Mouse (Mus musculus) stomach, embryonic 15.5 days (tissue): Measurements from ENCODE around the gene Myh6. TPM values are rescaled to one million over a fixed set of nuclear protein-coding genes. Genes with fewer than 3 reads are reported as not detected.

Source experiments
- ATAC-seq: fragments of 200-750 bp; cut with Nextera tagmentation; 2 replicates; pipeline ENCODE4 v1.8.0; 2017; ENCODE audit warnings: low read depth, moderate number of reproducible peaks, moderate TSS enrichment; ENCODE audit not compliant: insufficient read depth, low FRiP score
- H3K27ac ChIP-seq: fragments of 300-500 bp; sonication (generic); 2 replicates; pipeline ENCODE4 v1.5.1; 2015; ENCODE audit warnings: mild to moderate bottlenecking, inconsistent platforms
- H3K27me3 ChIP-seq: fragments of 300-500 bp; sonication (generic); replicated peaks from 2 replicates; pipeline ENCODE4 v1.6.1; 2015; ENCODE audit warnings: inconsistent platforms
- H3K36me3 ChIP-seq: fragments of 300-500 bp; sonication (generic); 2 replicates; pipeline ENCODE4 v1.6.1; 2015; ENCODE audit warnings: inconsistent platforms
- H3K4me1 ChIP-seq: fragments of 300-500 bp; sonication (generic); 2 replicates; pipeline ENCODE4 v1.6.1; 2015; ENCODE audit warnings: inconsistent platforms
- H3K4me2 ChIP-seq: fragments of 300-500 bp; sonication (generic); 2 replicates; pipeline ENCODE4 v1.6.1; 2015; ENCODE audit warnings: mild to moderate bottlenecking, inconsistent platforms
- H3K4me3 ChIP-seq: fragments of 300-500 bp; sonication (generic); replicated peaks from 2 replicates; pipeline ENCODE4 v1.5.1; 2015; ENCODE audit warnings: inconsistent platforms
- H3K9ac ChIP-seq: fragments of 300-500 bp; sonication (generic); 2 replicates; pipeline ENCODE4 v1.6.1; 2015; ENCODE audit warnings: inconsistent platforms
- H3K9me3 ChIP-seq: fragments of 300-500 bp; sonication (generic); 2 replicates; pipeline ENCODE4 v1.6.1; 2016; ENCODE audit warnings: inconsistent platforms
- WGBS: fragments of 180-500 bp; shearing (Covaris S2); methylation state at CpG from one replicate; pipeline ENCODE4 v1.1.7; 2015; 5-methylcytosine and 5-hydroxymethylcytosine counted together
- polyA plus RNA-seq: library from polyadenylated mRNA; unstranded; fragments of >200 nt; fragmentation: Nextera tagmentation; extraction: Ambion mirVana; gene quantifications from 2 replicates; pipeline ENCODE4 v1.2.1, GENCODE M21; 2015

Myh6 gene
- polyA plus RNA-seq, 1 experiment from 2014 or later = 2.3 TPM

GRCm38 (mm10) chr14:54938431-54939219, 28.1 kb downstream of the Myh6 start:
- H3K9me3 ChIP-seq = no peaks in the 10 kb centered on the region
- ATAC-seq = no peak
- no peak overlapping the region for H3K4me3 ChIP-seq
- no peaks in the 10 kb centered on the region for H3K36me3 ChIP-seq
- 0 out of 2 replicates have a peak, but pooled peaks cover 3% of the 10 kb centered on the region for H3K4me1 ChIP-seq
- H3K4me2 ChIP-seq = no peak overlapping the region
- no peak overlapping the region for H3K9ac ChIP-seq
- WGBS = 77% methylated on average over 15 of the region's 15 CpGs
- no peaks in the 10 kb centered on the region for H3K27me3 ChIP-seq
- H3K27ac ChIP-seq = no peak overlapping the region

- Histone ChIP-seq H3K27me3 (no peaks in the 10 kb centered on the region), H3K9ac (no peak overlapping the region), H3K4me2 (no peak overlapping the region), H3K9me3 (no peaks in the 10 kb centered on the region), H3K27ac (no peak overlapping the region), H3K4me1 (peaks cover 7% of the 10 kb centered on the region; the same call in 1 of the 2 replicates), H3K36me3 (no peaks in the 10 kb centered on the region), H3K4me3 (no peak overlapping the region)
- no peak for ATAC-seq
- 86% methylated on average over 16 of the region's 16 CpGs for WGBS
These were observed 29.2 kb downstream of the Myh6 start for GRCm38 (mm10) chr14:54937361-54938182.

- Histone ChIP-seq H3K4me3 (no peak overlapping the region), H3K27me3 (no peaks in the 10 kb centered on the region), H3K4me1 (peaks cover 7% of the 10 kb centered on the region; the same call in 1 of the 2 replicates), H3K9me3 (no peaks in the 10 kb centered on the region), H3K36me3 (no peaks in the 10 kb centered on the region), H3K9ac (no peak overlapping the region), H3K27ac (peak overlapping the region; percentile 40; the same call in 1 of the 2 replicates), H3K4me2 (no peak overlapping the region)
- ATAC-seq = no peak
- 44% methylated on average over 6 of the region's 6 CpGs for WGBS
These were observed 29.9 kb downstream of the Myh6 start for GRCm38 (mm10) chr14:54936831-54937160.

- no peak within 1 kb of the TSS for H3K4me3 ChIP-seq
- no peaks in the 10 kb centered on the region for H3K9me3 ChIP-seq
- H3K36me3 ChIP-seq = no peaks in the 10 kb centered on the region
- no peaks in the 10 kb centered on the region for H3K27me3 ChIP-seq
- peaks cover 7% of the 10 kb centered on the region; the same call in 1 of the 2 replicates for H3K4me1 ChIP-seq
- H3K27ac ChIP-seq = peak within 1 kb of the TSS; percentile 40; the same call in 1 of the 2 replicates
- no peak within 1 kb of the TSS for H3K9ac ChIP-seq
- 0 out of 2 replicates have a peak, but pooled peaks have one; percentile 16 for ATAC-seq
- WGBS = 30% methylated on average over 8 of the region's 8 CpGs
- no peak within 1 kb of the TSS for H3K4me2 ChIP-seq
These were observed 30.6 kb downstream of the Myh6 start, which contains the start of gene Cmtm5 for GRCm38 (mm10) chr14:54935904-54936830. TSS of gene Cmtm5 (plus strand) at chr14:54936261.

GRCm38 (mm10) chr14:54932645-54933150, 34.0 kb downstream of the Myh6 start, which contains the start of gene Il25:
TSS of gene Il25 (plus strand) at chr14:54932695.
- Histone ChIP-seq H3K4me3 (no peak within 1 kb of the TSS), H3K27ac (no peak within 1 kb of the TSS), H3K9me3 (no peaks in the 10 kb centered on the region), H3K36me3 (no peaks in the 10 kb centered on the region), H3K27me3 (no peaks in the 10 kb centered on the region), H3K4me2 (0 out of 2 replicates have a peak within 1 kb of the TSS, but pooled peaks have one; percentile 6), H3K9ac (no peak within 1 kb of the TSS), H3K4me1 (peaks cover 7% of the 10 kb centered on the region; the same call in 1 of the 2 replicates)
- ATAC-seq = peak; percentile 19; the same call in 1 of the 2 replicates
- WGBS = 28% methylated on average over 6 of the region's 6 CpGs

GRCm38 (mm10) chr14:54930431-54930830, 36.3 kb downstream of the Myh6 start:
- H3K27me3 ChIP-seq = no peaks in the 10 kb centered on the region
- 11% methylated on average over 2 of the region's 2 CpGs for WGBS
- no peak overlapping the region for H3K4me2 ChIP-seq
- no peaks in the 10 kb centered on the region for H3K9me3 ChIP-seq
- no peaks in the 10 kb centered on the region for H3K36me3 ChIP-seq
- no peak overlapping the region for H3K9ac ChIP-seq
- no peak for ATAC-seq
- H3K27ac ChIP-seq = no peak overlapping the region
- H3K4me3 ChIP-seq = no peak overlapping the region
- peaks cover 23% of the 10 kb centered on the region; the same call in 1 of the 2 replicates for H3K4me1 ChIP-seq

- Histone ChIP-seq H3K4me1 (peaks cover 24% of the 10 kb centered on the region; the same call in 1 of the 2 replicates), H3K4me3 (no peak overlapping the region), H3K27ac (no peak overlapping the region), H3K36me3 (no peaks in the 10 kb centered on the region), H3K4me2 (no peak overlapping the region), H3K9me3 (no peaks in the 10 kb centered on the region), H3K9ac (no peak overlapping the region), H3K27me3 (no peaks in the 10 kb centered on the region)
- ATAC-seq = no peak
- 55% methylated on average over 5 of the region's 5 CpGs for WGBS
These were observed 36.9 kb downstream of the Myh6 start for GRCm38 (mm10) chr14:54929801-54930200.

- peak overlapping the region; percentile 89 for H3K4me2 ChIP-seq
- peaks cover 27% of the 10 kb centered on the region; the same call in 1 of the 2 replicates for H3K4me1 ChIP-seq
- peak overlapping the region; percentile 99 for H3K27ac ChIP-seq
- peak overlapping the region; percentile 56 for H3K4me3 ChIP-seq
- H3K9me3 ChIP-seq = no peaks in the 10 kb centered on the region
- ATAC-seq = no peak
- no peaks in the 10 kb centered on the region for H3K27me3 ChIP-seq
- H3K9ac ChIP-seq = peak overlapping the region; percentile 60; the same call in 1 of the 2 replicates
- no peaks in the 10 kb centered on the region for H3K36me3 ChIP-seq
- 13% methylated on average over 7 of the region's 7 CpGs for WGBS
These were observed 39.4 kb downstream of the Myh6 start for GRCm38 (mm10) chr14:54927296-54927695.

GRCm38 (mm10) chr14:54926401-54927158, 40.1 kb downstream of the Myh6 start:
- peak overlapping the region; percentile 60 for H3K9ac ChIP-seq
- peak overlapping the region; percentile 89 for H3K4me2 ChIP-seq
- ATAC-seq = peak; percentile 82
- H3K27ac ChIP-seq = peak overlapping the region; percentile 99
- WGBS = under 1% methylated on average over 55 of the region's 58 CpGs
- peaks cover 27% of the 10 kb centered on the region; the same call in 1 of the 2 replicates for H3K4me1 ChIP-seq
- peak overlapping the region; percentile 56 for H3K4me3 ChIP-seq
- H3K36me3 ChIP-seq = no peaks in the 10 kb centered on the region
- H3K27me3 ChIP-seq = no peaks in the 10 kb centered on the region
- H3K9me3 ChIP-seq = no peaks in the 10 kb centered on the region
